Mouse (Mus musculus): ENCODE measurements around the gene Rnf19b. TPM values are rescaled to one million over a fixed set of nuclear protein-coding genes. Genes with fewer than 3 reads are reported as not detected.

Gene Rnf19b
- total and polyA plus RNA-seq, 2 experiments, result 35.0 to 49.1 TPM

DNA sequence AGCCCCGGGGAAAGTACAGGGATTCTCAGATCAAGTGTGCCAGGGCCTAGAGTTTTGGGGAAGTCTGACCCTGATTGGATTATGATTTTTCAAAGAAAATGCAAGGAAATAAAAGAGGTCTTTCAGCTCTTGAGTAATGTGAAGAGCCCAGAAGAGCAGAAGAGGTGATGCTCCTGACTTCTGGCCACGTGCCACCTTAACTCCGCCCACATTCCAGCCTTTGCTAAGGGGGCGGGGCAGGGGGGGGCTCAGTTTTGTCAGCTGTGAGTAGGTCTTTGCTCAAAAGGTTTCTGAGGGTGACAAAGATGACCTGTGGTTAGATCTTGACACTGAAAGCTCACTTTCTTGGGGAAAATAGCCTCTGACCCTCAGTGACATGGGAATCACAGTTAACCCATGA lies 41.7 kb upstream of the Rnf19b start:
- no peaks in the 10 kb centered on the region for H3K79me2 ChIP-seq (ENCODE audit: control insufficient read depth, insufficient read depth, low read length)
- no peaks in the 10 kb centered on the region for H3K36me3 ChIP-seq (ENCODE audit: control insufficient read depth, insufficient read depth, low read length)
- no peaks in the 10 kb centered on the region; the same call in 1 of the 2 replicates for H3K4me1 ChIP-seq (ENCODE audit: control insufficient read depth, insufficient read depth, low read length)
- no peak for DNase-seq (ENCODE audit: extremely low read depth, low read depth, low spot score)
- H3K4me3 ChIP-seq (ENCODE audit: insufficient read depth, low read depth, low read length), result no peak overlapping the region
- no peaks in the 10 kb centered on the region for H3K27me3 ChIP-seq (ENCODE audit: control insufficient read depth, insufficient read depth, low read length)
- no peak overlapping the region for H3K27ac ChIP-seq (replicated peaks; ENCODE audit: insufficient read depth, low read depth, low read length)
- TF ChIP-seq CTCF (IDR thresholded peaks at IDR 0.05; ENCODE audit: low read depth, low read length) (no peak), POLR2A (IDR thresholded peaks at IDR 0.05; ENCODE audit: extremely low read depth, insufficient read depth, low read length) (no peak)
- H3K9ac ChIP-seq (ENCODE audit: low read depth, low read length), result no peak overlapping the region
- WGBS, result 26% methylated on average over 4 of the region's 4 CpGs

- TF ChIP-seq POLR2A (IDR thresholded peaks at IDR 0.05; ENCODE audit: extremely low read depth, insufficient read depth, low read length), result no peak
- TF ChIP-seq CTCF (IDR thresholded peaks at IDR 0.05; ENCODE audit: low read depth, low read length), result no peak
- no peaks in the 10 kb centered on the region for H3K79me2 ChIP-seq (ENCODE audit: control insufficient read depth, insufficient read depth, low read length)
Measured at GRCm38 (mm10) chr4:129017150-129017549, 40.9 kb upstream of the Rnf19b start.

DNA sequence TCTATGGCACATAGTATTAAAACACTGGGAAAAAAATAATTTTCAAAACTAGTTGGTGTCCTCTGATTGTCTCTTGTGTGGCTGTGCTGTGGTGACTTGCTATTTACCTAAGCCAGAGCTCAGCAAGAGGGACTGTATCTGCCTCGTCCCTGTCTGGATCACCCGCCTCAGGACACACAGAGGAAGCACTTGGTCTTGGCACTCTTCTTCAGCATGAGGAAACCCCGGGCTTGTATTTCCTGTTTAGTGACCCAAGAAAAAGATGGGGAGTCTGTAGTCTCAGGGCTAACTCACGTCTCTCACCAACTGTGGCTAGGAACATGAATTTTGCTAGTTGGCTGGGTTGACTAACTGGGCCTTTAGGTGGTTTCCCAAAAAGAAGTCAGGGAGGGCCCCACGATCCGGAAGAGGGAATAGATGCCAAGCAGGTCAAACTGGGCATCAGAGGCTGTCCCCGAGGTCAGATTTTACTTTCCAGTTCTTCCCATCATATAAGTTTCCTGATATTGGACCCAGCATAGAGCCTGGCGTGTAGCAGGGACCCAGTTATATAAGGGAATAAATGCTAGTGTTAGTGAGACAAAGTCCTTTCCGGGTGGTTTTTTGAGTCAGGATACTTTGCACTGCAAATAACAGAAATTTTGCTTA lies 39.2 kb upstream of the Rnf19b start:
- Histone ChIP-seq H3K27ac (replicated peaks; ENCODE audit: insufficient read depth, low read depth, low read length) (no peak overlapping the region), H3K36me3 (ENCODE audit: control insufficient read depth, insufficient read depth, low read length) (no peaks in the 10 kb centered on the region), H3K79me2 (ENCODE audit: control insufficient read depth, insufficient read depth, low read length) (no peaks in the 10 kb centered on the region), H3K4me1 (ENCODE audit: control insufficient read depth, insufficient read depth, low read length) (no peaks in the 10 kb centered on the region), H3K27me3 (ENCODE audit: control insufficient read depth, insufficient read depth, low read length) (no peaks in the 10 kb centered on the region), H3K9ac (ENCODE audit: low read depth, low read length) (no peak overlapping the region), H3K4me3 (ENCODE audit: insufficient read depth, low read depth, low read length) (no peak overlapping the region)
- no peak for DNase-seq (ENCODE audit: extremely low read depth, low read depth, low spot score)
- 41% methylated on average over 9 of the region's 9 CpGs for WGBS
- TF ChIP-seq CTCF (IDR thresholded peaks at IDR 0.05; ENCODE audit: low read depth, low read length) (no peak), POLR2A (IDR thresholded peaks at IDR 0.05; ENCODE audit: extremely low read depth, insufficient read depth, low read length) (no peak)

More at GRCm38 (mm10) chr4:129017150-129017549, 40.9 kb upstream of the Rnf19b start:
- H3K27ac ChIP-seq (replicated peaks; ENCODE audit: insufficient read depth, low read depth, low read length), result no peak overlapping the region
- H3K27me3 ChIP-seq (ENCODE audit: control insufficient read depth, insufficient read depth, low read length), result no peaks in the 10 kb centered on the region
- H3K4me3 ChIP-seq (ENCODE audit: insufficient read depth, low read depth, low read length), result no peak overlapping the region
- no peaks in the 10 kb centered on the region for H3K36me3 ChIP-seq (ENCODE audit: control insufficient read depth, insufficient read depth, low read length)
- no peak for DNase-seq (ENCODE audit: extremely low read depth, low read depth, low spot score)
- H3K4me1 ChIP-seq (ENCODE audit: control insufficient read depth, insufficient read depth, low read length), result no peaks in the 10 kb centered on the region
- WGBS, result 85% methylated on average over 10 of the region's 10 CpGs
- H3K9ac ChIP-seq (ENCODE audit: low read depth, low read length), result no peak overlapping the region

DNA sequence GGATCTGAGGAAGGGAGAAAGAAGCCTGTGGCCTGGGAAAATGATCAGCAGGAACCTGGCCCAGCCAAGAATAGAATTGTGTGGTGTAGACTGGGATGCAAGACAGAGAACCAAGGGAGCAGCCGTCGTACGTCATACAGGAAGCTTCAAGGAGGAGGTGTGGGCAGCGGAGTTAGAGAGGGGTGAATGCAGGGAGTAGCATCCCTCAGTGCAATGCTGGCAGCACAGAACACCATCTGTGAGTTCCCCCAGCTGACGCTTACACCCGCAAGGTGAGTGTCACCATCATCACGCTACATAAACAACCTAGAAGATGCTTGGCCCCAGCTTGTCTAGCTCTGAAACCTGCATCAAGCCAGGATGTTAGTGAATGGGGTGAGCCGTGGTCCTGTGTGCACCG lies 38.3 kb upstream of the Rnf19b start:
- TF ChIP-seq CTCF (IDR thresholded peaks at IDR 0.05; ENCODE audit: low read depth, low read length) (no peak), POLR2A (IDR thresholded peaks at IDR 0.05; ENCODE audit: extremely low read depth, insufficient read depth, low read length) (no peak)
- Histone ChIP-seq H3K9ac (ENCODE audit: low read depth, low read length) (no peak overlapping the region), H3K4me1 (ENCODE audit: control insufficient read depth, insufficient read depth, low read length) (no peaks in the 10 kb centered on the region), H3K27ac (replicated peaks; ENCODE audit: insufficient read depth, low read depth, low read length) (no peak overlapping the region), H3K36me3 (ENCODE audit: control insufficient read depth, insufficient read depth, low read length) (no peaks in the 10 kb centered on the region), H3K79me2 (ENCODE audit: control insufficient read depth, insufficient read depth, low read length) (no peaks in the 10 kb centered on the region), H3K4me3 (ENCODE audit: insufficient read depth, low read depth, low read length) (no peak overlapping the region), H3K27me3 (ENCODE audit: control insufficient read depth, insufficient read depth, low read length) (no peaks in the 10 kb centered on the region)
- no peak for DNase-seq (ENCODE audit: extremely low read depth, low read depth, low spot score)
- WGBS, result 87% methylated on average over 9 of the region's 9 CpGs

GRCm38 (mm10) chr4:129020454-129020853 lies 37.6 kb upstream of the Rnf19b start:
- 9% methylated on average over 6 of the region's 6 CpGs for WGBS
- H3K27ac ChIP-seq (replicated peaks; ENCODE audit: insufficient read depth, low read depth, low read length), result no peak overlapping the region
- no peak overlapping the region for H3K9ac ChIP-seq (ENCODE audit: low read depth, low read length)

DNA sequence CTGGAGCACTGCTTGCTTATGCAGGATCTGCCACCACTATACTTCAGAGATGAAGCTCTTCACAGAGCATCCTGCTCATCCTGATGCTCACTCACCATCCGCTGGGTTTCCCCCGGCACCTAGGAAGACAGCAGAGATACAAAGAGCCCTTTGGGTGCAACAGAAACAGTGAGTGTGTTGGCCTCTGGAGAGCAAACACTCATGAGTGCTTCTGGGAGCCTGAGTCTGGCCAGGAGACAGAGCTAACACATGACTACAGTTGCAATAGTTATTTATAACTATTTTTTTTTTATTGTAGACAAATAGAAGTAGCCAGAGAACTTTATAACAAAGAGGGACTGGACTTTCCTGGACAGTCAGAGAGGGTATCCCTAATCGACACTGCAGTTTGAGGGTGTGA lies 36.6 kb upstream of the Rnf19b start:
- no peak for TF ChIP-seq CTCF (IDR thresholded peaks at IDR 0.05; ENCODE audit: low read depth, low read length)
- no peak for TF ChIP-seq POLR2A (IDR thresholded peaks at IDR 0.05; ENCODE audit: extremely low read depth, insufficient read depth, low read length)
- H3K27me3 ChIP-seq (ENCODE audit: control insufficient read depth, insufficient read depth, low read length), result no peaks in the 10 kb centered on the region
- no peaks in the 10 kb centered on the region for H3K79me2 ChIP-seq (ENCODE audit: control insufficient read depth, insufficient read depth, low read length)
- DNase-seq (ENCODE audit: extremely low read depth, low read depth, low spot score), result no peak
- H3K4me1 ChIP-seq (ENCODE audit: control insufficient read depth, insufficient read depth, low read length), result no peaks in the 10 kb centered on the region
- H3K27ac ChIP-seq (replicated peaks; ENCODE audit: insufficient read depth, low read depth, low read length), result no peak overlapping the region
- H3K9ac ChIP-seq (ENCODE audit: low read depth, low read length), result no peak overlapping the region
- H3K36me3 ChIP-seq (ENCODE audit: control insufficient read depth, insufficient read depth, low read length), result no peaks in the 10 kb centered on the region
- 73% methylated on average over 3 of the region's 3 CpGs for WGBS
- no peak overlapping the region for H3K4me3 ChIP-seq (ENCODE audit: insufficient read depth, low read depth, low read length)

More at GRCm38 (mm10) chr4:129020454-129020853, 37.6 kb upstream of the Rnf19b start:
- Histone ChIP-seq H3K36me3 (ENCODE audit: control insufficient read depth, insufficient read depth, low read length) (no peaks in the 10 kb centered on the region), H3K4me3 (ENCODE audit: insufficient read depth, low read depth, low read length) (no peak overlapping the region), H3K27me3 (ENCODE audit: control insufficient read depth, insufficient read depth, low read length) (no peaks in the 10 kb centered on the region), H3K4me1 (ENCODE audit: control insufficient read depth, insufficient read depth, low read length) (no peaks in the 10 kb centered on the region), H3K79me2 (ENCODE audit: control insufficient read depth, insufficient read depth, low read length) (no peaks in the 10 kb centered on the region)
- TF ChIP-seq POLR2A (IDR thresholded peaks at IDR 0.05; ENCODE audit: extremely low read depth, insufficient read depth, low read length) (no peak), CTCF (IDR thresholded peaks at IDR 0.05; ENCODE audit: low read depth, low read length) (no peak)
- peak; percentile 80 for DNase-seq (ENCODE audit: extremely low read depth, low read depth, low spot score)

All from liver, adult 2 months (tissue).